Mouse (Mus musculus): ENCODE measurements around the gene Cuedc2.

DNA sequence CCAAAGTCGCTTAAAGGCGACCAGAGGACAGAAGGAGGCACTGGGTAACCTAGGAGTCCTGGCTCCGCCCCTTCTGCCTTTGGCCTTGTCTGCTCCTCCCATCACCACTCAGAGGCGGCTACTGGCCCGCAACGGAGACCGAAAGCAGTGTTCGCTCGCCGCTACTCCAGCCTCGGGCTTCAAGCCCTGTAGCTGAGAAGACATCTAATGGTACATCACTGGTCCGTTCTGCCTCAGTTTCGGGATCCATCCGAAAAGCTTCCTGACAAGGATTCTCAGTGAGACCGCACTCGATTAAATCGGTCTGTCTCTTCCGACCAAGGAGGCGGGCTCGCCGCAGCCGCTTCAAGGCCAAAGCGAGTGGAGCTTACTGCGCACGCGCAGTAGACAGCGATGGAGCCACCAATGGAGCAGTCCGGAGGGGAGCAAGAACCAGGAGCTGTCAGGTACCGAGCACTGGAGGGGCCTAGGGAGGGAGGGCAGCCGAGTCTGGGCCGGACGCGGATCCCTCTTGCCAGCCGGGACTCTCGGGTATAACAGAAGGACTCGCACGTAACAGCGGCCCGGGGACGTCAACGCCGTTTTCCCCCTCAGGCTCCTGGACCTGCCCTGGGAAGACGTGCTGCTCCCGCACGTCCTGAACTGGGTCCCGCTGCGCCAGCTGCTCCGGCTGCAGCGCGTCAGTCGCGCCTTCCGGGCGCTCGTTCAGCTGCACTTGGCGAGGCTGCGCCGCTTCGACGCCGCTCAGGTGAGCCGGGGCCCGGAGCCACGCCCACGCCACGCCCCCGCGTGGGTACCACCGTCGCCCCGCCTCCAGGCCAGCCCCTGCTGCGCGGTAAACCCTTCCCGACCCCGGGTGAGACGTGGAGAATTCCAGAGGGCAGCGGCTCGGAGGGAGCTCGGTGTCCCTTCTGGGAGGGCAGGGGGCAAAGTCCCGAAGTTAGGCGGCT lies 10.1 kb downstream of the Cuedc2 start, which contains the start of gene Fbxl15:
- TF ChIP-seq CTCF (conservative IDR thresholded peaks at IDR 0.05; ENCODE audit: insufficient read depth, insufficient read length, low read depth, low read length) (no peak), POLR2A (IDR thresholded peaks at IDR 0.05; ENCODE audit: low read depth, low read length) (peak; percentile 38)

Data from kidney, adult 2 months (tissue).